Mouse (Mus musculus): Measurements from ENCODE around the gene Col9a3.
A peak's percentile ranks its signal among the peaks of the same experiment; 100 is the strongest.

DNA sequence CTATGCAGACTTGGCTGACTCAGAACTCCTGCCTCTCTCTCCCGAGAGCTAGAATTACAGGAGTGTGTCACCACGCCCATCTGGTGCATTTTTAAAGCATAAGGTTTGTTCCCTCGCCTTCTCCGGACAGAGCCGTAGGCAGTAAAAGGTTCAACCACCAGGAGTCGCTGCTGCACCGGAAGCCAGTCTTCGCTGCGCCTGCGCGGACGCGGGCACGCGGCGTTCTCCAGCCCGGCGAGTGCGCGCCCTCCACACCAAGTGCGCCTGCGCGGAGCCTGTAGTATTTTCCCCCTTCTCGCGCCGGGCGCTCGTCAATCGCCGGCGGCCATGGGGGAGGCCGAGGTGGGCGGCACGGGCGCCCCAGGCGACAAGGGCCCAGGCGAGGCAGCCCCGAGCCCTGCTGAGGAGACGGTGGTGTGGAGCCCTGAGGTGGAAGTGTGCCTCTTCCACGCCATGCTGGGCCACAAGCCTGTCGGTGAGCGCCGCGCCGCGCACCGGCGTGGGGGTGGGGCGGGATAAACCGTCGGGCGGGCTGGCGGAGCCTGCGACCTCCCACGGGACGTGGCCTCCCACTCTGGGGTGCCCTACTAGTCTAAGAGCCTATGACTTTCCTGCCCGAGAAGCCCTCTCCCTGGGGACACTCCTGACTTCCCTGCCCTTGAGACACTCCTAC, 15.0 kb upstream of the Col9a3 start:
- TF ChIP-seq CTCF (IDR thresholded peaks at IDR 0.05 in 2 of 3, conservative IDR thresholded peaks at IDR 0.05 in 1 of 3; ENCODE audit: control insufficient read depth in 1 of 3, insufficient read depth in 1 of 3, low read depth in 2 of 3, low read length in 3 of 3, poor library complexity in 1 of 3, severe bottlenecking in 1 of 3): peak; percentile 90 to 95 (median 95)
- peak; percentile 73 to 88 for TF ChIP-seq POLR2A (IDR thresholded peaks at IDR 0.05; ENCODE audit: control insufficient read depth in 1 of 2, insufficient read depth in 1 of 2, low read depth in 1 of 2, low read length in 2 of 2, poor library complexity in 1 of 2)
- no peak for TF ChIP-seq ZC3H11A (IDR thresholded peaks at IDR 0.05; ENCODE audit: low read depth, low read length)
- TF ChIP-seq USF1 (IDR thresholded peaks at IDR 0.05; ENCODE audit: low read depth, low read length): no peak
- peak; percentile 64; the same call in 1 of the 2 replicates for TF ChIP-seq ZMIZ1 (IDR thresholded peaks at IDR 0.05; ENCODE audit: low read depth, low read length)
- TF ChIP-seq MAX (IDR thresholded peaks at IDR 0.05; ENCODE audit: low read length): peak; percentile 49; the same call in 1 of the 2 replicates
